Mouse (Mus musculus) liver, embryonic 11.5 days (tissue): ENCODE measurements at regions not wholly inside any gene's neighbourhood (a gene's known extent, or its start where the extent isn't known, plus 50 kb on each side); places are given as distances from the start of the nearest gene placed in this dataset.

Experiments used
- ATAC-seq: fragments of 200-750 bp; cut with Nextera tagmentation; replicated peaks from 2 replicates; pipeline ENCODE4 v1.8.0; 2017; ENCODE audit warnings: moderate number of reproducible peaks, mild to moderate bottlenecking, moderate TSS enrichment, moderate library complexity; ENCODE audit not compliant: low FRiP score
- DNase-seq: peaks from one replicate; pipeline ENCODE4 v3.0.0-alpha.2; 2017; ENCODE audit warnings: low spot score
- H3K27ac ChIP-seq: fragments of 300-500 bp; sonication (generic); 2 replicates; pipeline ENCODE4 v1.5.1; 2014; ENCODE audit warnings: mild to moderate bottlenecking, low read depth, low read length, control low read depth
- H3K27me3 ChIP-seq: fragments of 300-500 bp; sonication (generic); replicated peaks from 2 replicates; pipeline ENCODE4 v1.6.1; 2014; ENCODE audit warnings: low read length, mixed read lengths; ENCODE audit not compliant: control insufficient read depth, insufficient read depth
- H3K36me3 ChIP-seq: fragments of 300-500 bp; sonication (generic); 2 replicates; pipeline ENCODE4 v1.6.1; 2014; ENCODE audit warnings: mild to moderate bottlenecking, low read length, moderate library complexity, mixed read lengths; ENCODE audit not compliant: control insufficient read depth, insufficient read depth
- H3K4me1 ChIP-seq: fragments of 300-500 bp; sonication (generic); replicated peaks from 2 replicates; pipeline ENCODE4 v1.6.1; 2014; ENCODE audit warnings: low read length, mixed read lengths; ENCODE audit not compliant: control insufficient read depth, insufficient read depth
- H3K4me2 ChIP-seq: fragments of 300-500 bp; sonication (generic); 2 replicates; pipeline ENCODE4 v1.6.1; 2014; ENCODE audit warnings: mild to moderate bottlenecking, control low read depth, moderate library complexity
- H3K4me3 ChIP-seq: fragments of 300-500 bp; sonication (generic); 2 replicates; pipeline ENCODE4 v1.5.1; 2014; ENCODE audit warnings: low read depth, low read length, control low read depth
- H3K9ac ChIP-seq: fragments of 300-500 bp; sonication (generic); 2 replicates; pipeline ENCODE4 v1.6.1; 2014; ENCODE audit warnings: low read depth, low read length, control low read depth
- H3K9me3 ChIP-seq: fragments of 300-500 bp; sonication (generic); 2 replicates; pipeline ENCODE4 v1.6.1; 2016; ENCODE audit warnings: low read length, inconsistent platforms, mixed read lengths; ENCODE audit not compliant: control insufficient read depth
- WGBS: fragments of 180-500 bp; shearing (Covaris S2); extraction: QIAGEN DNeasy Blood & Tissue Kit; methylation state at CpG from one replicate; pipeline ENCODE4 v1.1.7; 2014; 5-methylcytosine and 5-hydroxymethylcytosine counted together

DNA sequence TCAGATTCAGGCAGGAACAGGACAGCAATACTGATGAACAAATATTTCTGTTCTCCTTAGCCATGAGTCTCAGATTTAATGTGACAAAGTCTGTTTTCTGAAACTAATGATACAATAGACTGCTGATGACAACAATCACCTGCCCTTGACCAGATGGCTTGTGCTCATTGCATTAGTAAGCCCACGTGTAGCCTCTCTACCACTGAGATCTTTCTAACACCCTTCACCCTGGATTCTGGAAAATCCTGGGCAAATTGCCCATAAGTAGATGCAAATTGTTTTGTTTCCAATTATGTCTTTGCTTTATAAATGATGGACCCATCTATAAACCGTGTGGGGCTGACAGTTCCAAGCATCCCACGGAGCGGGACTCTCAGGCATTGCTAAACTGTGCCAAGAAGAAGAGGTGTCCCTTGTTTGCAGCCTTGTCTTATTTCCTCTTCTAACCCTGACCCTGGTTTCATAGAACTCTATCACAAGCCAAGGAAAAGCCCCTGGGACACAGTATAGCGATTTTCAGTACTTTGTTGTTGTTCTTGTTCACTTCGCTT is 475.7 kb downstream of the Tmem135 start:
- DNase-seq, result no peak
- no peak overlapping the region for H3K27ac ChIP-seq
- WGBS, result 84% methylated on average over 6 of the region's 6 CpGs
- no peaks in the 10 kb centered on the region for H3K9me3 ChIP-seq
- no peaks in the 10 kb centered on the region for H3K4me1 ChIP-seq
- no peaks in the 10 kb centered on the region for H3K36me3 ChIP-seq
- H3K4me2 ChIP-seq, result no peak overlapping the region
- no peak overlapping the region for H3K4me3 ChIP-seq
- H3K27me3 ChIP-seq, result no peaks in the 10 kb centered on the region
- H3K9ac ChIP-seq, result no peak overlapping the region
- ATAC-seq, result no peak
